Mouse (Mus musculus): ENCODE data around the gene Tigar.

Tigar gene

DNA sequence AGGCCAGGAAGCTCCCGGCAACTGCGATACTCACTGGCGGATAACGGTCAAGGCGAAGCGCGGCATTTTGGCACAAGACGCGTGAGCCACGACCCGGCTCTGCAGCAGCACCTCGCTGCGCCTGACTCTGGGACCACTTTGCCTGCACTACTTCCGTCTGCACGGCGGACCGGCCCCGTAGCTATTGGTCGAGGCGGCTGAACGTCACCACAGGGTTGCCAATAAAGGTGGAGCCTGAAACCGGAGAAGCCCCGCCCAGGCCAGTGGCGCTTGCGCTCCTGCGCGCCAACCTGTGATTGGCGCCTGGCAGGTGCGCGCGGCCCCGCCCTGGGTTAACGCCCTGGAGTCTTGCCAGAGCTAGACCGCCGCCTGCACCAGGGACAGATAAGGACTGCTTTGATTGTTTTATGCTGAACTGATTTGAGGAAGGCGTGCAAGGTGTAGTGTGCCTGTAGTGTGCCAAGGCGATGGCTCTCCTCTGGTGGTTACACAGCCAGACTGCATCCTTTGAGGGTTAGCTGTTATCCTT lies at the start of gene Tigar:
Tigar (minus strand) TSS at position 156 of the 529 bp plus-strand sequence.
- peak; percentile 97 for DNase-seq

GRCm38 (mm10) chr6:127157321-127157720 lies 48.0 kb upstream of the Tigar start:
- DNase-seq = no peak

DNA sequence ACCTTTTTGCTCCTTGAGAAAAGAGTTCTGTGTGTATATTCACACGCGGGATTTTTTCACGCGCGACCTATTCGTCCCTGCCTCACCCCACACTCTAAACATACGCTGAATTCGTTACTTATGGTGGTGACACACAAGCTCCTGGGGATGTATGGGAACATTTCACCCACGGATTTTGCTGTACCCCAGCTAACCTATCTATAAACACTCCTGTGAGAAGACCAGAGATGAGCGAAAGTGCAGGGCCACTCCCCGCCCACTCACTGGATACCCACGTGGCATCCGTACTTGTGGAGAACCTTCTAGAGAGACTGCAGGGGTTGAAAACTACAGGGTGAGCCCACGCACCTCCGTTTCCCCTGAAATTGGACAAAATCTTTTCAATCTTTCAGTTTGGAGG lies 46.1 kb upstream of the Tigar start:
- no peak for DNase-seq

DNA sequence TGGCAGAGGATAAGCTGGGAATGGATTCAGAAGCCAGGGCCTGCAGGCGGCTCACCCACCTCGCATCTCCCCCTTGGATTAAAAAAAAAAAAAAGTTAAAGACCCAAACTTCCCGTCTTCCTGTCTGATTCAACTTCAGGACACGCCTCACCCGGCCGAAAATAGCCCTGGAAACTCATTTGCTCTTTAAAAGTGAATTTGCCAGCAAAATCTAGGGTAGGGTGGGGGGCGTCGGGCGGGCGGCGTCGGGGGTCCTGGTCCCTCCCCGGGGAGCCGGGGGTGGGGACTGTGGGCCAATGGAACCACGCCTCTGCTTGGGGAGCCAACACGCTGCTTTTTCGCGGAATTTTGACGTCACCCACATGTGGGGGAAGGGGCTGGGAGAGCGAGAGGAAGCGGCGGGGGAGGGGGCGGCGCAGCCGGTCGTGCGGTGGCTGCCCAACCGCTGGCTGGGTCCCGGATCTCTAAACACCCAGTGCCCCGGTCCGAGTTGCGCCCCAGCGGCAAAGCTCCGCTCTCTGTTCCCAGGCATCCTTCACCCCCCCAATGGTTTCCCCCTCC lies 45.4 kb upstream of the Tigar start:
- no peak for DNase-seq

DNA sequence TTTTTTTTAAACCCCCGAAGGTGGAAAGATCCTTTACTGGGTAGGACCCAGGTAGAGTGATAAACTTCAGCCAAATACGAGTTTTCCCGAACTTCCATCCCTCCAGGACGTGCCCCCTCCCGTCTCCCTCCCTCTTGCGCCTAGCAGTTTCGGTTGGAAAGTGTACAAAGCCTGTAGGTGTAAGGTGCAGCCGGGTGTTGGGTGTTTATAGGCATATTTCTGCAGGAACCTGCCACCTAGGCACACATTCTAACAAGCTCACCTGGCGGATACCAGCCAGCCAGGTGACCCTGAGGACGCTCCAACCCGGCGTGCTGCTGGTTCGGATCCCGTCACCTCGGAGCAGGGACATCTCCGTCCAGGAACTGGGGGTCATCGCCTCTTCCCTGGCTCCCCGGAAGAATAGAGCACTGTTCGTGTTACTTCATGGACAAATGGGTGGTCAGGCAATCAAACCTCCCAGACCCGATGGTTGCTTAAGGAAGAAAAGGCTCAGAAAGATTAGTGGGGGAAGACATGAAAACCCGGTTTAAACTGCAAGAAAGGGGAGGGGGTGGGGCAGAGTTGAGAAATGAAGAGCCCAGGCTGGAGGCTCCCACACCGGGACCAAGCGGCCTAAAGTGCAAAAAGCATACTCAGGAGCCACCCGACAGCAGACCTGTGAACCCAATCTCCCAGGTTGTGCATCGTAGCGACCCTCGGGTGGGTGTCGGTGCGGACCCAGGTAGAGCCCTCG lies 44.8 kb upstream of the Tigar start:
- DNase-seq = no peak

DNA sequence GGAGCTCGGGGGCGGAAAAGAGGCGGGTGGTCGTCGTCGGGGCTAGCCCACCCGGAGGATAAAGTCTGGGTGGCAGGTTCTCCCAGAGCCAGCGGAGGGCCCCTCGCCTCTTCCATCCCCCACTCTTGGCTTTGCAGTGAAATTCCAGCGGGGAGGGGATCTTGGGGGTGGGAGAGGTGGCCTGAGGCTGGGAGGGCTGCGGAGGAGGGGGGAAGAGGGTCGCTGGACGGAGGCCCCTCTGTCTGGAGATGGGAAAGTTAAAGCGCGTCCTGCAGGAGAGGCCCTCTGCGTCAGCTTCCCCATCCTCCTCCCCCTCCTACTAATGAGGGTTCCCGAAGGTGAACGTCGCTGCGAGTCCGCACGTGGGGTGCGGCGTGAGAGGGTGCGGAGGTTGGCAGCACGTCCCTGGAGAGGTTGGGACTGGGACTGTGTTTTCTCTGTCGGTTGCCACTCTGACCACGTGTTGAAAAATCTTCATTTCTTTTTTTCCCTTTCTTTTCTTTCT lies 44.0 kb upstream of the Tigar start:
- no peak for DNase-seq

DNA sequence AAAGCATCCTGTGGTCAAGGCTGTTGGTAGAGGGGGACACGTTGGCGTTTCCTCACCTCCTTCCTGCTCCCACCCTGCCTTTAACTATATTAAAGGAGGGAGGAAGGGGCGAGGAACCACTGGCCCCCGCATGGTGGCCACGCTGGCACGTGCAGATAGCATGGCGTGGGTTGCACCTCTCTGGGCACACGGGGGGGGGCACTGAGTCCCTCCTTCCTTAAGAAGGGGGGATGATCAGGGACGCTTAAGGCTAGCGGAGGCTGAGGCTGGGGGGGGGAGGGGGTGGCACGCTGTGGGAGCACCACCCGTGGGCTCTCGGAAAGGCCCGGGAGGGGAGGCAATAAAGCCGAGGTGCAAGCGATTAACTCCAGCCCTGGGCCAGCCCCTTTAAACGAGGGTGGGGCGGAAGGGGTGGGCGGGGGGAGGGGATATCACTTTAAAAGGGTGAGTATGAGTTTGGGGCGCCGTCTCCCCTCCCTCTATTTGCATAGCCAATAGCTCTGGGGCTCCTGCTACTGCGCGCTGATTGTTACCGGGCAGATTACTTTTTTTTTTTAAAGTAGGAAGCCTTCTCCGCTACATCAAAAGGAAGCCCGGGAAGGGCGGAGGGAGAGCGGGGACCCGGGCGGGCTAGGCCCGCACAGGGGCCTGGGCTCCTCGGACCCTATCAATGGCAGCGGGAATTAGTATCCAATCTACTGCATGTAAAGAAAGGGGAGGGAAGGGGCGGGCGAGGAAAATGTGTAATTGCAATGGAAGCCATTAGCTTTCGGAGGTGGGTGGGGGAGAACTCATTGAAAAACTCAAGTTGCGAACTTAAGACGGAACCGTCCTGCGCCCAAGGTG lies 43.0 kb upstream of the Tigar start, which contains the start of gene Ccnd2:
Ccnd2 (minus strand) TSS at position 88 of the 846 bp plus-strand sequence.
- no peak for DNase-seq

DNA sequence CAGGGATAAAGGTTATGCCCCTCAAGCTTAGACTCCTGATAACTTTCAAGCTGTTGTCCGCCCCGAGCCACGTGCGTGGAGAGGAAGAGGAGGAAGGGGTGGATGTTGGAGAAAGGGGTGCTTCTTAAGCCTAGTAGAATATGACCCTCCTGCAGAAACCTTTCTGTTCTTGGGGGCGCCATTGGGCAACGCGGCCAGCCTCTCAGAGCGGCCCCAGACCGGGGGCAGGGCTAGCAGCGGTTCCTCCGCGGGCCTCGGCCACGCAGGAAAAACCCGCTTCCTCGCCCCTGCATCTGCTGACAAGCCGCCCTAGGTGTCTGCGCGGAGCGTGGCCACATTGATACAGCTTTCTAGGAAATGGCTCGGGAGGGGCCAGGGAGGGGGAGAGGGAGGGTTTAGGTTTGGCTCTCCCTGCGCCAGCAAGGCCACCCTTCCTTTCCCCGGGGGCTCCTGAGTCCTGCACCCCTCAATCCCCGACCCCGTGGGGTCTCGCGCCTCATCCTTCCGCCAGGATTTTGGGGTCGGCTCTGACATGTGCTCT lies 42.3 kb upstream of the Tigar start:
- DNase-seq = no peak

GRCm38 (mm10) chr6:127150663-127151564 lies 41.6 kb upstream of the Tigar start:
- DNase-seq = no peak

DNA sequence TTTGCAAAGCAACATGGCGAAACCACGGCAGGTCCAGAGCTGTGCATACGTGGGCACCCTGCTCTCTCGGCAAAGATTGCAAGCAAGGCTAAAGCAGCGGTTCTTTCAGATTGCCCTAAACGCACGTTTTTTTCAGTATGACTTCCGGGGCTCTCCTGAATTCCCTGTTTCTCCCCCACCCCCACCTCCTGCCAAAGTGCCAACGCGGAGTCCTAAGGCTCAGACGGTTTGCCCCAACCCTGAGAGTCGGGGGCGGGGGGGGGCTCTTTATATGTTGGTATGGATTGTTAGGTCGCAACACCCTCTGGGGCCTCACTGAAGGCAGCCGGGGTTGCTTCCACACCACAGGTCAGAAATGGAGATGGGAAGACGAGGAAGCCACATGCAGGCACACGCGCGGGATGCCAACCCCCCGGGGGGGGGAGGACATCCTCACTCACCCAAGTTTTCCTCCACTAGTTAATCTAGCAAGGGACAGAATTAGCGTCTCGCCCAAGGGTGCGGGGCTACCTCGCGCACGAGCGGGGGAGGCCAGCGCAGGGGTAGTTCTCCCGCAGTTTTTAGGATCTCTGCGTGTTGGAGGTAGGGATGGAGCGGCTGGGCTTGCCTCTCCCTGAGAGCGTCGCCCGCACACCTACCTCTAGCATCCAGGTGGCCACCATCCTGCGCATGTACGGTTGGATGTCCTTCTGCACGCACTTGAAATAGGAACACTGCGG lies 40.7 kb upstream of the Tigar start:
- no peak for DNase-seq

- no peak for DNase-seq
Observed at GRCm38 (mm10) chr6:127149303-127149943, 40.1 kb upstream of the Tigar start.

DNA sequence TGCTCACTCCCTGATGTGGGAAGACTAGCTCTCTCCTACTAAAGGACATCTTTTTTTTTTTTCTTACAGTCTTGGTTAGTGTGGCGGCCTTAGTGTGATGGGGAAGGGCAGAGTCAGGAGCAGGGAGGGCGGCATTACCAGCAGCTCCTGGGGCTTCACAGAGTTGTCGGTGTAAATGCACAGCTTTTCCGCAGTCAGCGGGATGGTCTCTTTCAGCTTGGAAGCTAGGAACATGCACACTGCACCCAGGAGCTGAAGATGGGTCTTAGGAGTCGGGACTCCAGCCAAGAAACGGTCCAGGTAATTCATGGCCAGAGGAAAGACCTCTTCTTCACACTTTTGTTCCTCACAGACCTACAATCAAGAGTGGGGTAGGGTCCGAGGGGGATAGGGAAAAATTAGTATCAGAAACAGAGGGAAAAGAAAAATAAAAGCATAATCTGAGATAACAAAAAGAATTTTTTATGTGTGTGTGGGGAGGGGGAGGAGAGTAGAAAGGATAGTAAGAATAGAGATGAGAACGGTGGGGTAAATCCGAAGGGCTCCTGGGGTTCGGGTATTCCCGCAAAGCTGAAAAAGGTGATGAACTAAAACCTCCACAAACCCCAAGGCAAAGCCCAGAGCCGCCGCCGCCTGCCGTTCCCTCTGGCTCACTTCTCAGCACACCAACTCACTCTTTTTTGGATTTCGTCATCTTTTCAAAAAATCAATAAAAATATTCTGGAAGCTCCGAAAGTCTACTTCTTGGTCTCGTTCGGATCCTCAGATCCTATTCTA lies 39.4 kb upstream of the Tigar start:
- no peak for DNase-seq

DNA sequence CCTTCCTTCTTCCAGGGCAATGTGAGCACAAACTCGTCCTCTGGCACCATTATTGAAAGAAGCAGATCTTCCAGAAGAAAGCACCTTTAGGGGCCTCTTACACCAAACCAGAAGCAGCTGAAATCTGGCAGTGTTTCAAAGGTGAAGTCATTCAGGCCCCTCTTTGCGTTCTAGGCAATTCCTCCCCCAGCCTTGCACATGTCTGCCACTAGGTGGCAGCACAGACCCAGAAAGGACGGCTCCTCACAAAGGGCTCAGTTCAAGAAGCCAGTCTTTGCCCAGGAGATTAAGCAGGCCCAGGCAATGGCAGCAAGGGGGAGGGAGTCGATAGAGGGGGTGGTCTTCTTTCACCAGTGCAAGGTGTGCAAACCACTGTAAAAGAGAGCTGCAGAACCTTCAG lies 38.3 kb upstream of the Tigar start:
- peak; percentile 66 for DNase-seq

DNA sequence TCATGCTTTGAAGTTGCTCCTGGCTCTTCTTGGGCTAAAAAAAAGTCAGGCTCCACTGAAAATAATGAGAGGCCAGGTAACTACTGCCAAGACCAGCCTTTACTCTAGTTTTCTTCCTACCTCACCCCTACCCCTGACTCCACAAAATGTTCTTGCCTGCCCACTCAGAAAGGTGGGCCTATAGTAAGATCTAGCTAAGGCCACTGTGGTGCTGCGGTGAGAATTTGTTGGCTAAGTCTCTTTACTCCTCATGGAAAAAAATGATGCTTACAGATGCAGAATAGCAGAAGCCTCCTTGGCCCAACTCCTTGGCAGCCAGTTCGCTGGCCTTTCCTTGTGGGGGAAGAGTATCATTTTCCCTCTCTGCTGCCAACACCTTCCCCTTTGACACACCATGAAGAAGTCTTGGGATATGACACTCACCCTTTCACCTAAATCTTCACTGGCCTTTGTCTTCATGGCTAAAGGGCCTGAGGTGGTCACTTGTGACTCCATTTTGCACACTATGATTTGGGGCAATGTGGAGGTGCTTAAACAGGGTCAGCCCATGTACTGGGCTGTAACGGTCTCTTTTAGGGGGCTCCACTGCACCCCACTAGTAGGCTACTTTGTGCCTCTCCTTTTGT lies 37.1 kb upstream of the Tigar start:
- DNase-seq = no peak

DNA sequence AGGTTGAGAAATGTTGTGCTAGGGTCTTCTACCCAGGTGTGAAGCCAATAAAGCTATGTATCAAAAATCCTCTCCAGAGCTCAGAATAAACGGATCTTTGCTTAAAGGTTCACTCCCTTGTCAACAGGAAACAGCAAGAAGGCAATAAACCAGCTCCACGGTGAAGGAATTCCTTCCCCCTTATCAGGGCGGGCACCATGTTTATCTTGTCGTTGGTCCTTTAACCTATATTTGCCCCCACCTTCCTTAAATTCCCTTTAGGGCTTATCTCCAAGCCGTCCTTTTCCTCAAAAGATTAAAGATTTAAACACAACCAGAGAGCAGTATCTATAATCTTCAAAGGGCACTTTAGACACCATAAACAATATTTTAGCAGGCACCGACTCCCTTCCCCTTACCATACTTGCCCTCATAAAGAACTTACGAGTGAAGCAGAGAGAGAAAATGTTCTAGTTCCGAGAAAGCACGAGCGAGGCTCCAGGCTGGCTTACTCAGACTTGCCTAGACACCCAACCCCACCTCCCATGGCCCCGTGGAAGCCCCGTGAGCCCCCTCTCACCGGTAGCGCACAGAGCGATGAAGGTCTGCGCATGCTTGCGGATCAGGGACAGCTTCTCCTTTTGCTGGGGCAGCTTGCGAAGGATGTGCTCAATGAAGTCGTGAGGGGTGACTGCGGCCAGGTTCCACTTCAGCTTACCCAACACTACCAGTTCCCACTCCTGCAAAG lies 36.3 kb upstream of the Tigar start:
- DNase-seq = no peak

DNA sequence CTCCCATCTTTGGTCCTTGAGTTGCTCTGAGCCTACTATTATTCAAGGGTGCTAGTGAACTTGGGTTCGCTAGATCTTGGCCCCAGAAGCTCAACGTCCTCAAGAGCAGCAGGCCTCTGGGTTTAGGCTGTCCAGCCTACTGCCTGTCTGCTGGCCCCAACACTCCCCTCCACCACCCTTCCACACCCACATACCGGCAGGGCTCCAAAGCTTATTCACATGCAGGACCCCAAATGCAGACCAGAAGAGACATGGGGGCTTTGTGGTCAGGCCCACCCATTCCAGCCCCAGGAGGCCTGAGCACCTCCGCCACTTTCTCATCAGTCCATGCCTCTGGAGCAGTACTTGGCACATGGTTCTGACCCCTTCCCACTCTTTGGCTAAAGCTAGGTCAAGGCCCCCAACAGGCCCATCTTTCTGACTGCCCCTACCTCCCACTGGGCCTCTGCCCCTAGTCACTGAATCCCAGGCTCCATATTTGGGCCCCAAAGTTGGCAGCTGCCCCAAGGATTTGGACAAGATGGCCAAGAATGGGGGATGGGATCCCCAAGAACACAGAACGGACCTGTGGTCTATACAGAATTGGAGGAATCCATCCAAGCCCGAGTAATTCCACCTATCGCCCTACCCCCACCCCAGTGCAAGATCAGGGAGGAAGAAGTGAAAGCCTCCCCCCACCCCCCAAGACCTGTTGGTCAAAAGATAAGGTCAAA lies 34.4 kb upstream of the Tigar start:
- no peak for DNase-seq

DNA sequence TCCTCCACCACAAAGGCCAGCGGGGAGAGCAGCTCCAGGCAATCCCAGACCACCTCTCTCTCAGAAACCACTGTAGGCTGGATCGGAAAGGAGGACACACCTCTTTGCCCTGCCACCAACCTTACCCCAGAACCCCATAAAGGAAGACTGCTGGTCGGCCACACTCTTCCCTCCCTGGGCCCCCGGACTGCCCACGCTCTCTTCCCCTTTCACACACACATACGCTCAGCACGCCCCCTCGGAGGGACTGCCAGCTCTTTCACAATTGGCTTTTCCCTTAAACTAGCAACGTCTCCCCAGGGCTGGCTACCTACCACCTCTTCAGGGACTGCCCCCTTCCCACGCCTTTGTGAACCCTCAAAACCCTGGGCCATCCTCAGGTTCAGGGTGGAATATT lies 33.8 kb upstream of the Tigar start:
- DNase-seq = no peak
